In genomic region chr14:120289065-120289464, GRCm38 (mm10) we compare ENCODE assay signal across 9 mouse cellular contexts. TPM values are rescaled to one million over a fixed set of nuclear protein-coding genes. Genes with fewer than 3 reads are reported as not detected.
DNase-seq lines count a peak whose midpoint lies in the region; ATAC-seq and TF ChIP-seq lines count a peak whose summit lies in the region.
"Had no signal": no experiment of that assay in that cellular context is flagged by ENCODE, and none has a peak within 500 bp of the region (broad histone marks: within the 10 kb centered on the region; RNA-seq: fewer than 3 reads in every experiment).

No protein-coding gene starts in this region.

- H3K36me3 ChIP-seq in lung, embryonic 14.5 days (ENCODE audit: insufficient read depth) = peaks cover 14% of the 10 kb centered on the region; the same call in 1 of the 2 replicates
- H3K36me3 ChIP-seq in heart, embryonic 16.5 days (ENCODE audit: control insufficient read depth, insufficient read depth) = peaks cover 5% of the 10 kb centered on the region; the same call in 1 of the 2 replicates
- H3K36me3 ChIP-seq in limb, embryonic 14.5 days (ENCODE audit: control insufficient read depth, insufficient read depth, low read length) = peaks cover 18% of the 10 kb centered on the region; the same call in 1 of the 2 replicates

- ATAC-seq in lung, embryonic 14.5 days (ENCODE audit: insufficient read depth) = no peak
- peak; percentile 21; the same call in 1 of the 2 replicates for ATAC-seq in heart, embryonic 16.5 days (replicated peaks; ENCODE audit: extremely low read depth, insufficient read depth, low FRiP score)
- ATAC-seq in limb, embryonic 14.5 days (ENCODE audit: low FRiP score, low read depth) = no peak

- no peak for TF ChIP-seq CTCF in lung, embryonic 14.5 days (IDR thresholded peaks at IDR 0.05; ENCODE audit: low read depth)

- peaks cover 26% of the 10 kb centered on the region; the same call in 1 of the 2 replicates for H3K4me1 ChIP-seq in lung, embryonic 14.5 days (ENCODE audit: insufficient read depth)
- H3K4me1 ChIP-seq in heart, embryonic 16.5 days (ENCODE audit: control insufficient read depth, insufficient read depth, low read length) = peaks cover 89% of the 10 kb centered on the region
- peaks cover 68% of the 10 kb centered on the region for H3K4me1 ChIP-seq in limb, embryonic 14.5 days (ENCODE audit: control insufficient read depth, insufficient read depth, low read length)

- no peak overlapping the region for H3K9ac ChIP-seq in lung, embryonic 14.5 days
- H3K9ac ChIP-seq in heart, embryonic 16.5 days (ENCODE audit: low read length) = peak overlapping the region; percentile 65
- no peak overlapping the region for H3K9ac ChIP-seq in limb, embryonic 14.5 days (ENCODE audit: low read depth, low read length, severe bottlenecking)

- no peaks in the 10 kb centered on the region for H3K27me3 ChIP-seq in lung, embryonic 14.5 days (ENCODE audit: insufficient read depth, low read length)
- no peaks in the 10 kb centered on the region for H3K27me3 ChIP-seq in heart, embryonic 16.5 days (ENCODE audit: control insufficient read depth, insufficient read depth, low read length)
- no peaks in the 10 kb centered on the region for H3K27me3 ChIP-seq in limb, embryonic 14.5 days (ENCODE audit: control insufficient read depth, insufficient read depth, low read length)

- no peaks in the 10 kb centered on the region for H3K9me3 ChIP-seq in lung, embryonic 14.5 days (ENCODE audit: low read depth, low read length)
- no peaks in the 10 kb centered on the region for H3K9me3 ChIP-seq in heart, embryonic 16.5 days (replicated peaks; ENCODE audit: control insufficient read depth, low read length)
- no peaks in the 10 kb centered on the region for H3K9me3 ChIP-seq in limb, embryonic 14.5 days (ENCODE audit: control insufficient read depth, low read length)

- DNase-seq in adrenal gland, postnatal 14 days = peak; percentile 13
- DNase-seq in adrenal gland, postnatal 4 days (ENCODE audit: low spot score in 2 of 2) = no peak
- DNase-seq in lung, embryonic 14.5 days = no peak
- DNase-seq in lung, postnatal 14 days = no peak
- peak; percentile 77 for DNase-seq in limb, embryonic 14.5 days (ENCODE audit: low spot score)
- DNase-seq in layer of hippocampus, adult 9-10 months (ENCODE audit: low spot score) = no peak
- no peak for DNase-seq in embryo, embryonic 10 days (ENCODE audit: low spot score)
- DNase-seq: midbrain, embryonic 14.5 days had no signal

- no peak overlapping the region; the same call in 1 of the 2 replicates for H3K4me2 ChIP-seq in lung, embryonic 14.5 days
- peak overlapping the region; percentile 31; the same call in 1 of the 2 replicates for H3K4me2 ChIP-seq in heart, embryonic 16.5 days (ENCODE audit: low read depth, low read length)
- peak overlapping the region; percentile 32 for H3K4me2 ChIP-seq in limb, embryonic 14.5 days (replicated peaks; ENCODE audit: low read depth, low read length, severe bottlenecking)

- no peak for TF ChIP-seq POLR2A in limb, embryonic 14.5 days (IDR thresholded peaks at IDR 0.05; ENCODE audit: borderline replicate concordance, extremely low read depth, insufficient read depth, insufficient read length)

- H3K27ac ChIP-seq in lung, embryonic 14.5 days (ENCODE audit: low read depth) = peak overlapping the region; percentile 42; the same call in 1 of the 2 replicates
- peak overlapping the region; percentile 92 for H3K27ac ChIP-seq in heart, embryonic 16.5 days (ENCODE audit: low read length)
- H3K27ac ChIP-seq in limb, embryonic 14.5 days (replicated peaks; ENCODE audit: low read depth, low read length) = peak overlapping the region; percentile 81

- WGBS in lung, embryonic 14.5 days = 67% methylated on average over 9 of the region's 9 CpGs
- 15% methylated on average over 9 of the region's 9 CpGs for WGBS in heart, embryonic 16.5 days
- WGBS in limb, embryonic 14.5 days = 26% methylated on average over 9 of the region's 9 CpGs

- H3K4me3 ChIP-seq in lung, embryonic 14.5 days (ENCODE audit: low read depth, low read length) = no peak overlapping the region
- no peak overlapping the region for H3K4me3 ChIP-seq in heart, embryonic 16.5 days (ENCODE audit: low read length)
- H3K4me3 ChIP-seq in limb, embryonic 14.5 days (replicated peaks; ENCODE audit: low read length) = no peak overlapping the region

RNA-seq across cellular contexts. Expression of gene Mbnl2, which starts 13.6 kb away (rescaled TPM):
- 206 and 223 TPM in 2 replicates for total RNA-seq in adrenal gland, postnatal 14 days (2021)
- total RNA-seq in adrenal gland, postnatal 4 days (2021) = 100 to 1,000 TPM; 169 to 182 TPM
- 110 and 119 TPM in 2 replicates for polyA plus RNA-seq in lung, embryonic 14.5 days (2014; fragmentation: Nextera tagmentation; extraction: Ambion mirVana)
- polyA plus RNA-seq in heart, embryonic 16.5 days (2015; fragmentation: Nextera tagmentation; extraction: Ambion mirVana) = 129 and 142 TPM in 2 replicates
- polyA plus RNA-seq in limb, embryonic 14.5 days (2012; rRNA removed) = 109 and 116 TPM in 2 replicates
- polyA plus RNA-seq in limb, embryonic 14.5 days (2014; fragmentation: Nextera tagmentation; extraction: Ambion mirVana) = 160 and 161 TPM in 2 replicates

Comparison
In these comparisons a context has a peak if more than half of its experiments do, and no peak if none do; other contexts are left out.
1. DNase-seq: peak in adrenal gland, postnatal 14 days (single experiment) and limb, embryonic 14.5 days (single experiment); none in adrenal gland, postnatal 4 days (0 of 2), lung, embryonic 14.5 days (single experiment), lung, postnatal 14 days (single experiment), layer of hippocampus, adult 9-10 months (single experiment) and embryo, embryonic 10 days (single experiment).
2. H3K27ac ChIP-seq: peak in every context shown above with its lines; median percentile 92 in heart, embryonic 16.5 days; 81 in limb, embryonic 14.5 days; 42 in lung, embryonic 14.5 days.